Mouse (Mus musculus) testis, adult 2 months (tissue): ENCODE data around the gene Iqcg. TPM values are rescaled to one million over a fixed set of nuclear protein-coding genes. Genes with fewer than 3 reads are reported as not detected.

ENCODE experiments used
- H3K27ac ChIP-seq: fragments of 200-500 bp; 2 replicates; pipeline ENCODE4 v1.5.1; 2012; ENCODE audit warnings: low read depth, low read length; ENCODE audit not compliant: control insufficient read depth, insufficient read depth
- H3K27me3 ChIP-seq: fragments of 200-500 bp; 2 replicates; pipeline ENCODE4 v1.6.1; 2012; ENCODE audit warnings: mild to moderate bottlenecking, low read length, moderate library complexity; ENCODE audit not compliant: control insufficient read depth, insufficient read depth
- H3K36me3 ChIP-seq: fragments of 200-500 bp; 2 replicates; pipeline ENCODE4 v1.6.1; 2012; ENCODE audit warnings: mild to moderate bottlenecking, low read length; ENCODE audit not compliant: control insufficient read depth, insufficient read depth
- H3K4me1 ChIP-seq: fragments of 200-500 bp; 2 replicates; pipeline ENCODE4 v1.6.1; 2012; ENCODE audit warnings: low read length; ENCODE audit not compliant: control insufficient read depth, insufficient read depth
- H3K4me3 ChIP-seq: fragments of 200-500 bp; 2 replicates; pipeline ENCODE4 v1.5.1; 2012; ENCODE audit warnings: low read depth, mild to moderate bottlenecking, low read length, moderate library complexity, mixed read lengths; ENCODE audit not compliant: control insufficient read depth
- CTCF ChIP-seq: fragments of 200-500 bp; IDR thresholded peaks from 2 replicates; pipeline ENCODE4 v1.5.1; 2012; ENCODE audit warnings: low read depth, mild to moderate bottlenecking, inconsistent platforms, low read length, moderate library complexity; ENCODE audit not compliant: control insufficient read depth, insufficient read depth, insufficient replicate concordance
- POLR2A ChIP-seq: fragments of 200-500 bp; IDR thresholded peaks from 2 replicates; pipeline ENCODE4 v1.6.1; 2012; ENCODE audit warnings: low read depth, mild to moderate bottlenecking, inconsistent platforms, low read length, moderate library complexity; ENCODE audit not compliant: control insufficient read depth
- polyA plus RNA-seq: library from polyadenylated mRNA; depleted of rRNA; stranded (reverse); fragments of >200 nt; gene quantifications from 2 replicates; pipeline ENCODE4 v1.2.3, GENCODE M21; 2012

Gene Iqcg
- polyA plus RNA-seq, 1 experiment: 21.8 TPM

- Histone ChIP-seq H3K27ac (no peak overlapping the region), H3K4me3 (no peak overlapping the region), H3K27me3 (no peaks in the 10 kb centered on the region), H3K36me3 (no peaks in the 10 kb centered on the region; the same call in 1 of the 2 replicates), H3K4me1 (no peaks in the 10 kb centered on the region)
- no peak for TF ChIP-seq POLR2A
- no peak for TF ChIP-seq CTCF
Measured at GRCm38 (mm10) chr16:33074967-33075366, 18.9 kb upstream of the Iqcg start.

- Histone ChIP-seq H3K36me3 (no peaks in the 10 kb centered on the region; the same call in 1 of the 2 replicates), H3K4me1 (no peaks in the 10 kb centered on the region), H3K27ac (no peak overlapping the region), H3K4me3 (no peak overlapping the region), H3K27me3 (no peaks in the 10 kb centered on the region)
- no peak for TF ChIP-seq POLR2A
- no peak for TF ChIP-seq CTCF
Measured at GRCm38 (mm10) chr16:33072871-33073557, 17.0 kb upstream of the Iqcg start.

GRCm38 (mm10) chr16:33070928-33071327 lies 14.9 kb upstream of the Iqcg start:
- H3K27me3 ChIP-seq: no peaks in the 10 kb centered on the region
- no peaks in the 10 kb centered on the region for H3K4me1 ChIP-seq
- no peaks in the 10 kb centered on the region; the same call in 1 of the 2 replicates for H3K36me3 ChIP-seq
- no peak overlapping the region for H3K4me3 ChIP-seq
- TF ChIP-seq CTCF: no peak
- TF ChIP-seq POLR2A: no peak
- H3K27ac ChIP-seq: no peak overlapping the region

GRCm38 (mm10) chr16:33064636-33065035 lies 8.6 kb upstream of the Iqcg start:
- TF ChIP-seq CTCF (no peak), POLR2A (no peak)
- H3K4me1 ChIP-seq: peaks cover 2% of the 10 kb centered on the region
- H3K36me3 ChIP-seq: no peaks in the 10 kb centered on the region; the same call in 1 of the 2 replicates
- no peak overlapping the region for H3K27ac ChIP-seq
- no peak overlapping the region for H3K4me3 ChIP-seq
- no peaks in the 10 kb centered on the region for H3K27me3 ChIP-seq

- TF ChIP-seq CTCF: no peak
- TF ChIP-seq POLR2A: no peak
- no peaks in the 10 kb centered on the region for H3K27me3 ChIP-seq
- H3K4me3 ChIP-seq: peak overlapping the region; percentile 87; the same call in 1 of the 2 replicates
- H3K4me1 ChIP-seq: peaks cover 2% of the 10 kb centered on the region
- H3K27ac ChIP-seq: peak overlapping the region; percentile 82
- no peaks in the 10 kb centered on the region; the same call in 1 of the 2 replicates for H3K36me3 ChIP-seq
Measured at GRCm38 (mm10) chr16:33063267-33063666, 7.2 kb upstream of the Iqcg start.

GRCm38 (mm10) chr16:33062682-33063131 lies 6.7 kb upstream of the Iqcg start:
- H3K36me3 ChIP-seq: peaks cover 3% of the 10 kb centered on the region
- peaks cover 4% of the 10 kb centered on the region for H3K4me1 ChIP-seq
- H3K27ac ChIP-seq: peak overlapping the region; percentile 82
- peak overlapping the region; percentile 87 for H3K4me3 ChIP-seq
- no peaks in the 10 kb centered on the region for H3K27me3 ChIP-seq
- TF ChIP-seq POLR2A: no peak
- TF ChIP-seq CTCF: no peak

GRCm38 (mm10) chr16:33062024-33062681 lies 6.1 kb upstream of the Iqcg start, which contains the start of gene Lmln:
Lmln (plus strand) TSS chr16:33062521.
- TF ChIP-seq CTCF (peak; percentile 7; the same call in 1 of the 2 replicates), POLR2A (peak; percentile 87)

More at GRCm38 (mm10) chr16:33062024-33062681, 6.1 kb upstream of the Iqcg start, which contains the start of gene Lmln:
- H3K27me3 ChIP-seq: no peaks in the 10 kb centered on the region
- peaks cover 4% of the 10 kb centered on the region for H3K4me1 ChIP-seq
- H3K36me3 ChIP-seq: peaks cover 3% of the 10 kb centered on the region
- H3K27ac ChIP-seq: peak within 1 kb of the TSS; percentile 82
- H3K4me3 ChIP-seq: peak within 1 kb of the TSS; percentile 87
